Mouse (Mus musculus): ENCODE data around the gene Gstt3.

GRCm38 (mm10) chr10:75762413-75762812, 18.8 kb downstream of the Gstt3 start:
- TF ChIP-seq CTCF (IDR thresholded peaks at IDR 0.05; ENCODE audit: control insufficient read depth, insufficient read depth, low read length) (no peak), POLR2A (IDR thresholded peaks at IDR 0.05; ENCODE audit: borderline replicate concordance, control insufficient read depth, low read depth, low read length) (no peak)

All from bone marrow, adult 2 months (tissue).